Mouse (Mus musculus): ENCODE measurements at regions not wholly inside any gene's neighbourhood (a gene's known extent, or its start where the extent isn't known, plus 50 kb on each side); places are given as distances from the start of the nearest gene placed in this dataset.

DNA sequence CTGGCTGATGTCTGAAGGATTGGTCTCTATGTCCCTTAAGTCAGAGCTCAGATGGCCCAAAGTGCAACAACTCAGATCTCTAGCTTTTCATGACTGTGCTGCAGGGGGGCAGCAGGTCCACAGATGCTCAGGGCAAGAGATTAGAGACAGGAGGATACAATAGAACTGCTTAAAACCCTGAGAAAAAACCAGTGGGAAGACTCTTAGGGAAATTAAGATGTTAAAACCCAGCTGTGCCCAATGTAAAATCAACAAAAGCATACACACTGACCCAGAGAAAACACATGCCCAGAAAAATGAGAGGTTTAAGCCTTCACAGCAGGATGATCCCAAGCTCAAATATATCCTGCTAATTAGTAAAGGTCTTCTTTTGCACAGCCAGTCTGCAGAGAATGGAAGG is 403.5 kb downstream of the Klhl13 start:
- no peak overlapping the region for H3K9ac ChIP-seq
- no peak overlapping the region for H3K27ac ChIP-seq
- ATAC-seq (replicated peaks) = peak; percentile 75
- no peaks in the 10 kb centered on the region for H3K36me3 ChIP-seq (replicated peaks)
- H3K27me3 ChIP-seq (replicated peaks) = no peaks in the 10 kb centered on the region
- no peaks in the 10 kb centered on the region for H3K4me1 ChIP-seq
- no peak overlapping the region for H3K4me2 ChIP-seq
- H3K4me3 ChIP-seq = no peak overlapping the region
- H3K9me3 ChIP-seq = no peaks in the 10 kb centered on the region

DNA sequence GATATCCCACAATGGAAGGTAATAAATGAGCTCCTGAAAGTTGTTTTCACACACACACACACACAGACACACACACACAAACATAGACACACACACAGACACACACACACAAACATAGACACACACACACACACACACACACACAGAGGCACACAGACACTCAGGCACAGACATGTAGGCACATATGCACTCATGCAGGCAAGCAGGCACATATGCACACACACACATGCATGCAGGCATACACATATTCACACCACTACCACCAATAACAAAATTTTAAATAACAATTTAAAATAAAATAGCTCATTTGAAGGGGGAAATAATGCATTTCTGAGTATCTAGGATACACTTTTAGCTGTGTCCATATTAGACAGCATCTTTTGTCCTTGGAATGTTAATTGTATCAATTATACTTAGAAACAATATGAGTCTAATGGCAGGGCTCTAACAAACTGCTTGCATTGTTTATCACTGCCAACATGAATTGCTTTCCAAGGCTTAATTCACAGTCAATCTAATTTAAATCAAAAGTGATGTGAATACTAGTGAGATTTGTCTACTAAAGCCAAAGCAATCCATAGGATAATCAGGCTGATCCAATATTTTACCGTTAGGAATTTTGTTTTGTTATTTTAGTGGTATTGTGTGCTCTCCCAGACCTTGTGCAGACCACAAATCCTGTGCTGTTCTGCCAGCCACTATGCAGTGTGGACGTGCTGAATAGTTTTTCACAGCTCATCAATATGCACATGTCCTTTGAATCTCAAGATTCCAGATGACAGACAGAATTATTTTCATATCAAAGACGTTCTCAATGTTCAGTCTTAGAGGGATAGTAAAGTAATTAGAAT is 414.3 kb downstream of the Klhl13 start:
- H3K9me3 ChIP-seq = no peaks in the 10 kb centered on the region
- 33% methylated on average over 3 of the region's 3 CpGs for WGBS
- H3K27ac ChIP-seq = no peak overlapping the region
- no peaks in the 10 kb centered on the region for H3K4me1 ChIP-seq
- no peaks in the 10 kb centered on the region for H3K27me3 ChIP-seq (replicated peaks)
- ATAC-seq (replicated peaks) = peak; percentile 83
- no peak overlapping the region for H3K9ac ChIP-seq
- no peak overlapping the region for H3K4me2 ChIP-seq
- no peak overlapping the region for H3K4me3 ChIP-seq
- no peaks in the 10 kb centered on the region for H3K36me3 ChIP-seq (replicated peaks)

Measured in midbrain, embryonic 15.5 days (tissue).